Mouse (Mus musculus) spleen, adult 2 months (tissue): Measurements from ENCODE around the gene Ccdc33.

Source experiments
- CTCF ChIP-seq: fragments of 200-500 bp; IDR thresholded peaks from 2 replicates; pipeline ENCODE4 v1.5.1; 2011; ENCODE audit warnings: mild to moderate bottlenecking, inconsistent platforms; ENCODE audit not compliant: insufficient read depth, insufficient read length, insufficient replicate concordance; ENCODE audit errors: extremely low read depth
- POLR2A ChIP-seq: fragments of 200-500 bp; IDR thresholded peaks from 2 replicates; pipeline ENCODE4 v1.6.1; 2011; ENCODE audit warnings: low read depth, low read length, inconsistent platforms

DNA sequence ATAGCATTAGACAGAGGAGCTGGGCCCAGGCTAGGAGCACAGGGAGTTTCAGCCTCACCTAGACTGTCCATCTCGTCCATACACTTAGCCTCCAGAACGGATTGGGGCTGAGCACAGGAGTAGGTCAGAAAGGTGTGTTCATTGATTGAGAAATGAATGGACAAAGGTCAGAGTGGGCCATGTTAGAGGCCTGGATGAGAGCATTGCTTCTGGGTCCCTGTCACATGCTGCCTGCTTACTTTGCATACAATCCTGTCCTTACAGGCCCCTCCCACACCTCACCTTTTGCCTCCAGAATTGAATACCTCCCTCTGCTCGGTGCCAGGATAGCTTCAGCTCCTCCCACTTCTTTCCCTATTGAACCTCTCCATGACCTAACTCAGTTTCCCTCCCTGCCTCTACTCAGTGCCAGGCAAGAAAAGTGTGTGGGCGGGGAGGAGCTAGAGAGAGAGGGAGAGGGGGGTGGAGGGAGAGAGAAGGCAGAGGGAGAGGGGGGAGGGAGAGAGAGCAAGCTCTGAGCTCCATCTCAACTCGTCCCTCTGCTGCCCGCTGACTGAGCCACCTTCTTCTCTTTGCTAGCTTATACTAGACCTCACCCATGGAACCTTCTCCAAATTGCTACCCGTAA is 2.5 kb downstream of the Ccdc33 start:
- no peak for TF ChIP-seq POLR2A
- TF ChIP-seq CTCF, result no peak
